Mouse (Mus musculus): ENCODE measurements around the gene Ly6g5b. TPM values are rescaled to one million over a fixed set of nuclear protein-coding genes. Genes with fewer than 3 reads are reported as not detected.

The Ly6g5b gene
- polyA plus RNA-seq, 1 experiment from 2014 or later, result 0.32 TPM

- H3K27me3 ChIP-seq (ENCODE audit: insufficient read depth, low read length), result no peaks in the 10 kb centered on the region
- peaks cover 16% of the 10 kb centered on the region for H3K36me3 ChIP-seq (replicated peaks; ENCODE audit: insufficient read depth, low read length)
- no peaks in the 10 kb centered on the region for H3K9me3 ChIP-seq (ENCODE audit: low read length)
- H3K27ac ChIP-seq (ENCODE audit: low read depth), result no peak overlapping the region
- ATAC-seq (no peak), DNase-seq (no peak)
- no peak overlapping the region for H3K9ac ChIP-seq (replicated peaks)
- 90% methylated on average over 7 of the region's 7 CpGs for WGBS (ENCODE audit: insufficient replicate concordance)
- no peak overlapping the region for H3K4me3 ChIP-seq (ENCODE audit: low read depth, low read length)
- TF ChIP-seq CTCF (IDR thresholded peaks at IDR 0.05; ENCODE audit: low read depth), result no peak
- no peak for TF ChIP-seq EP300 (IDR thresholded peaks at IDR 0.05; ENCODE audit: low read depth)
- H3K4me2 ChIP-seq (ENCODE audit: low read depth, low read length), result 0 out of 2 replicates have a peak overlapping the region, but pooled peaks have one; percentile 82
- H3K4me1 ChIP-seq (ENCODE audit: insufficient read depth), result peaks cover 14% of the 10 kb centered on the region
Observed at GRCm38 (mm10) chr17:35133517-35133916, 18.3 kb upstream of the Ly6g5b start.

- Histone ChIP-seq H3K4me2 (ENCODE audit: low read depth, low read length) (peak overlapping the region; percentile 10), H3K9me3 (ENCODE audit: low read length) (no peaks in the 10 kb centered on the region), H3K27ac (ENCODE audit: low read depth) (peak overlapping the region; percentile 88), H3K36me3 (replicated peaks; ENCODE audit: insufficient read depth, low read length) (peaks cover 15% of the 10 kb centered on the region), H3K9ac (replicated peaks) (no peak overlapping the region), H3K4me1 (ENCODE audit: insufficient read depth) (peaks cover 19% of the 10 kb centered on the region), H3K27me3 (ENCODE audit: insufficient read depth, low read length) (no peaks in the 10 kb centered on the region), H3K4me3 (ENCODE audit: low read depth, low read length) (no peak overlapping the region)
- ATAC-seq, result no peak
- WGBS (ENCODE audit: insufficient replicate concordance), result 58% methylated on average over 3 of the region's 3 CpGs
- TF ChIP-seq CTCF (IDR thresholded peaks at IDR 0.05; ENCODE audit: low read depth) (no peak), EP300 (IDR thresholded peaks at IDR 0.05; ENCODE audit: low read depth) (no peak)
- no peak for DNase-seq
Observed at GRCm38 (mm10) chr17:35132174-35132560, 16.9 kb upstream of the Ly6g5b start.

- H3K4me1 ChIP-seq (ENCODE audit: insufficient read depth), result peaks cover 20% of the 10 kb centered on the region
- peak within 1 kb of the TSS; percentile 64 for H3K4me2 ChIP-seq (ENCODE audit: low read depth, low read length)
- H3K9me3 ChIP-seq (ENCODE audit: low read length), result no peaks in the 10 kb centered on the region
- H3K27ac ChIP-seq (ENCODE audit: low read depth), result peak within 1 kb of the TSS; percentile 88
- TF ChIP-seq CTCF (IDR thresholded peaks at IDR 0.05; ENCODE audit: low read depth) (no peak), EP300 (IDR thresholded peaks at IDR 0.05; ENCODE audit: low read depth) (no peak)
- ATAC-seq (peak; percentile 6; the same call in 1 of the 2 replicates), DNase-seq (peak; percentile 52)
- H3K4me3 ChIP-seq (ENCODE audit: low read depth, low read length), result peak within 1 kb of the TSS; percentile 36
- H3K27me3 ChIP-seq (ENCODE audit: insufficient read depth, low read length), result no peaks in the 10 kb centered on the region
- peak within 1 kb of the TSS; percentile 46; the same call in 1 of the 2 replicates for H3K9ac ChIP-seq (replicated peaks)
- H3K36me3 ChIP-seq (replicated peaks; ENCODE audit: insufficient read depth, low read length), result peaks cover 15% of the 10 kb centered on the region
- WGBS (ENCODE audit: insufficient replicate concordance), result 65% methylated on average over 15 of the region's 15 CpGs
Observed at GRCm38 (mm10) chr17:35131500-35132173, 16.4 kb upstream of the Ly6g5b start, which contains the start of gene Apom. Gene Apom, minus strand, starts transcription at chr17:35132050.

GRCm38 (mm10) chr17:35131038-35131437 is 15.8 kb upstream of the Ly6g5b start:
- H3K4me2 ChIP-seq (ENCODE audit: low read depth, low read length), result peak overlapping the region; percentile 64
- DNase-seq (no peak), ATAC-seq (no peak)
- WGBS (ENCODE audit: insufficient replicate concordance), result 62% methylated on average over 8 of the region's 8 CpGs
- H3K9me3 ChIP-seq (ENCODE audit: low read length), result no peaks in the 10 kb centered on the region
- no peaks in the 10 kb centered on the region for H3K27me3 ChIP-seq (ENCODE audit: insufficient read depth, low read length)
- TF ChIP-seq CTCF (IDR thresholded peaks at IDR 0.05; ENCODE audit: low read depth) (no peak), EP300 (IDR thresholded peaks at IDR 0.05; ENCODE audit: low read depth) (no peak)
- peaks cover 20% of the 10 kb centered on the region for H3K4me1 ChIP-seq (ENCODE audit: insufficient read depth)
- peaks cover 15% of the 10 kb centered on the region for H3K36me3 ChIP-seq (replicated peaks; ENCODE audit: insufficient read depth, low read length)
- peak overlapping the region; percentile 36 for H3K4me3 ChIP-seq (ENCODE audit: low read depth, low read length)
- peak overlapping the region; percentile 46; the same call in 1 of the 2 replicates for H3K9ac ChIP-seq (replicated peaks)
- peak overlapping the region; percentile 66 for H3K27ac ChIP-seq (ENCODE audit: low read depth)

GRCm38 (mm10) chr17:35128996-35129395 is 13.8 kb upstream of the Ly6g5b start:
- H3K36me3 ChIP-seq (replicated peaks; ENCODE audit: insufficient read depth, low read length), result peaks cover 18% of the 10 kb centered on the region
- H3K4me2 ChIP-seq (ENCODE audit: low read depth, low read length), result no peak overlapping the region
- no peaks in the 10 kb centered on the region for H3K9me3 ChIP-seq (ENCODE audit: low read length)
- no peak overlapping the region for H3K27ac ChIP-seq (ENCODE audit: low read depth)
- WGBS (ENCODE audit: insufficient replicate concordance), result 60% methylated on average over 11 of the region's 11 CpGs
- ATAC-seq (no peak), DNase-seq (no peak)
- TF ChIP-seq EP300 (IDR thresholded peaks at IDR 0.05; ENCODE audit: low read depth) (no peak), CTCF (IDR thresholded peaks at IDR 0.05; ENCODE audit: low read depth) (no peak)
- H3K4me1 ChIP-seq (ENCODE audit: insufficient read depth), result peaks cover 30% of the 10 kb centered on the region
- no peak overlapping the region for H3K4me3 ChIP-seq (ENCODE audit: low read depth, low read length)
- no peak overlapping the region for H3K9ac ChIP-seq (replicated peaks)
- no peaks in the 10 kb centered on the region for H3K27me3 ChIP-seq (ENCODE audit: insufficient read depth, low read length)

- ATAC-seq (no peak), DNase-seq (no peak)
Observed at GRCm38 (mm10) chr17:35127017-35127416, 11.8 kb upstream of the Ly6g5b start.

More at GRCm38 (mm10) chr17:35127017-35127416, 11.8 kb upstream of the Ly6g5b start:
- Histone ChIP-seq H3K36me3 (replicated peaks; ENCODE audit: insufficient read depth, low read length) (peaks cover 24% of the 10 kb centered on the region), H3K4me1 (ENCODE audit: insufficient read depth) (peaks cover 34% of the 10 kb centered on the region), H3K9ac (replicated peaks) (peak overlapping the region; percentile 76), H3K9me3 (ENCODE audit: low read length) (no peaks in the 10 kb centered on the region), H3K27ac (ENCODE audit: low read depth) (peak overlapping the region; percentile 90), H3K4me3 (ENCODE audit: low read depth, low read length) (peak overlapping the region; percentile 60), H3K4me2 (ENCODE audit: low read depth, low read length) (peak overlapping the region; percentile 81), H3K27me3 (ENCODE audit: insufficient read depth, low read length) (no peaks in the 10 kb centered on the region)
- 35% methylated on average over 13 of the region's 13 CpGs for whole genome bisulfite sequencing (ENCODE audit: insufficient replicate concordance)
- TF ChIP-seq EP300 (IDR thresholded peaks at IDR 0.05; ENCODE audit: low read depth) (no peak), CTCF (IDR thresholded peaks at IDR 0.05; ENCODE audit: low read depth) (no peak)

Measured in liver, postnatal 0 days (tissue).